Mouse (Mus musculus) cerebral cortex, adult 2 months (tissue): ENCODE measurements around the gene Mapk12.

Experiments
- WGBS: fragments of 180-500 bp; shearing (Covaris S2); methylation state at CpG from one replicate; pipeline ENCODE4 v1.1.7; 2018; 5-methylcytosine and 5-hydroxymethylcytosine counted together

Mapk12 gene

DNA sequence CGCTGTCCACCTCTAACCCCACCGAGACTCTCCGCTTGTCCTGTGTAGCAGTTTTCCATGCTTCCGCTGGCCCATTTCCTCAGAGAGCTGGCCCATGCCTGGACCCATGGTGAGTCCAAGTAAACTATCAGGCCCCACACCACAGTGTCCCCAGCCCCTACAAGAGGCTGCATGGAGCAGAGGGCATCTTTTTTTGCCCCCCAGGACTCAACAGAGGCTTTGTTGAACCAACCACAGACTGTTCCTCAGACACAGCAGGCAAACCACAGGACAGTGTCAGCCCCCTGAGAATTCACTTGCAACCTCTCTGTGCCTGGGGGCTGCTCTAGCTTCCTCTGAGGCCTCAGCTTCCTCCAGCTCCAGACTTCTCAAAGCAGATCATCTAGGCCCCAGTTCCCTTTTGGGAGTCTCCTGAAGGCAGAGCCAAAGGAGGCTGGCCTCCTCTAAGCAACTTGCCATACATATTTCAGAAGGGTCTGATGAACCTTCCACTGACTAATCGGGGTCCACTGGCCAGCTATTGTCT is 31.1 kb upstream of the Mapk12 start:
- WGBS, result 82% methylated on average over 5 of the region's 5 CpGs

GRCm38 (mm10) chr15:89170102-89170501 is 29.6 kb upstream of the Mapk12 start:
- 62% methylated on average over 3 of the region's 3 CpGs for WGBS

DNA sequence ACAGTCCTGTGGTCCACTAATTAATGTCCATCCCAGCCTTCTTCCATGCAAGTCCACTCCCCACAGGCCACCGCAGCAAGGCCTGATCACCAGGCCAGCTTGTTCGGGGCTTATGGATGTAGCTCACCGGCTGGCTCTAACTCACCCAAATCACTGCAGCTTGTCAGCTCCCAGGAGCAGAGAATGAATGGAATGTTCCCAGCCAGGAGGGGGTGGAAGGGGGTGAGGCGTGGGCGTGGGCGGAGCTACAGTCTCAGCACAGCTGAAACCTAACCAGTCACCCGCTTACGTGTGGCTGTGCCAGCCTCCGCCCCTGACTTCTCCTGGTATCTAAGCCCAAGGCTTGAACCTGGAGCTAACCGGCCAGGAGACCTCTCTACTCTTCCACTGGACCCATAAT is 28.9 kb upstream of the Mapk12 start:
- 12% methylated on average over 10 of the region's 10 CpGs for WGBS

GRCm38 (mm10) chr15:89168922-89169321 is 28.4 kb upstream of the Mapk12 start:
- whole genome bisulfite sequencing, result 43% methylated on average over 10 of the region's 10 CpGs

- 91% methylated on average over 12 of the region's 12 CpGs for WGBS
These were observed 25.0 kb upstream of the Mapk12 start for GRCm38 (mm10) chr15:89165478-89165877.

- WGBS, result 89% methylated on average over 9 of the region's 9 CpGs
These were observed 20.9 kb upstream of the Mapk12 start for GRCm38 (mm10) chr15:89161397-89161796.

GRCm38 (mm10) chr15:89158516-89158915 is 18.0 kb upstream of the Mapk12 start:
- 95% methylated on average over 16 of the region's 16 CpGs for WGBS

DNA sequence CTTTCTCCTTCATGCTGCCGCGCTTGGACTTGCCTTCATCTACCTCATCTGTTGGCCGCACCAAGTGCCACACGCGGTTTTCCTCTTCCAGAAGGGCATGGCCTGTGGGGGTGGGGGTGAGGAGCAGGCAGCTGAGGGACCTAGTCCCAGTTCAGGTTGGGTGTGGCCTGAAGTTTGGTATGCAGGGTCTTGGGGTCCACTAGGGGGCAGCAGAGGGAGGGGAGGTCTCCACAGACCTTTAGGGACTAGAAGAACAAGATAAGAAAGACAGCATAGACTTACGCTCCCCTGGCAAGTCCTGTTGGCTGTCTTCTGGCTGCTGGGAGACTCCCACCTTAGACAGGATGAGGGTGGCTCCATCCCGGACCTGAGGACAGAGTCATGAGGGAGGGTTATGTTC is 17.5 kb upstream of the Mapk12 start:
- WGBS, result 69% methylated on average over 7 of the region's 7 CpGs

- 21% methylated on average over 13 of the region's 13 CpGs for WGBS
These were observed 9.5 kb upstream of the Mapk12 start for GRCm38 (mm10) chr15:89150041-89150390.

GRCm38 (mm10) chr15:89149271-89150040 is 9.0 kb upstream of the Mapk12 start, which contains the start of gene Mapk11:
TSS of gene Mapk11 (minus strand) at chr15:89149628.
- WGBS, result under 1% methylated on average over 60 of the region's 61 CpGs

DNA sequence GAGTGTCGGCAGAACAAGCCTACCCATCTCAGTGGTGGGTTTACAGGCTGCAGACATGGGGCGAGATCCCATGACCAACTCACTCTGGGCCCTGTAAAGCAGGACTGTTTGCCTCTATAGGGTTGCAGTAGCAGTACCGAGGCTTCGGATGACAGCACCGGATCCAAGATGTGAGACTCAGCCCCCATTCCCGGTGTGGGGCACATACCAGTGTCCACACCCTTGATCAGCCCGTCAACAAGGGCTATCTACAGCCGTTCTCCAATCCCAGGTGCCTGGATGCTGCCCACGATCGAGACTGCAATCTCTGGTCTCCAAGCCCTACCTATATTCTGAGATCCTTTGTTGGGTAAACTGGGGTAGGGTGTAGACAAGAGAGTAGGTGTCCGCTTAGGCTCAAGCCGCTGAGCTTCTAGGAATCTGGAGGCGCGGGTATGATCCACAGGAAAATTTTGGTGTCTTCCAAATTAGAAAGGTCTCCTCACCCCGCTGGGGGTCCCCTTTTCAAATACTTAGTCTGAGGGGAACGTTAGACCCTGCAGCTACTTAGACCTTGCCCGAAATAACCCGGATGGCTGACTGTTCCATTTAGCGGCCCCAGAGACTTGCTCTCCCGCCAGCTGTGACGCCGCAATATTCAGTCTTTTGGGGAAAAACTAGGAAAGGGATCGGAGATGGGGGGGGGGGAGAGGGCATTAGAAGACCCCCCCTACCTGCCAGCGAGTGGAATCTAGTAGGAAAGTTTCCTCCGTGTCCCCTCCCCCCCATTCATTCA is 8.2 kb upstream of the Mapk12 start:
- WGBS, result 7% methylated on average over 25 of the region's 25 CpGs

- WGBS, result 58% methylated on average over 4 of the region's 4 CpGs
These were observed 7.4 kb upstream of the Mapk12 start for GRCm38 (mm10) chr15:89147895-89148294.

DNA sequence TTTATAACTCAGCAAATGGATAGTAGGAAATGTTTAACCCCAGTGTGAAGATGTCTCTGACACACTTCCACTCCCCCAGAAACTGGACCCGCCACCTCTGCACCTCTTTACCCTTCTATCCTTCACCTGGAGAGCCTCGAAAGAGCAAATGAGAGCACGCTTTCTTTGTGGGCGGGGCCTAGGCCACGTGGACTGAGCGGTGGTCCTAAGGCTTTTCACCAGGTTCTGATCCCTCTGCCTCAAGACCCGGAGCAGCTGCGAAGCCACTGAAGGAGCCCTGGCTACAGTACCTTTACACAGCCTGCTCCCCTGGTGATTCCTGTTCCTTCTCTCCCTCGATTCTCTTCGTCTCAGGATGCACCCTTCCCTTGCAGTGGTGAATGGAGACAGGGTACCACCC is 7.0 kb upstream of the Mapk12 start:
- 24% methylated on average over 10 of the region's 10 CpGs for WGBS

- WGBS, result 7% methylated on average over 16 of the region's 16 CpGs
These were observed 6.5 kb upstream of the Mapk12 start for GRCm38 (mm10) chr15:89147024-89147423.

DNA sequence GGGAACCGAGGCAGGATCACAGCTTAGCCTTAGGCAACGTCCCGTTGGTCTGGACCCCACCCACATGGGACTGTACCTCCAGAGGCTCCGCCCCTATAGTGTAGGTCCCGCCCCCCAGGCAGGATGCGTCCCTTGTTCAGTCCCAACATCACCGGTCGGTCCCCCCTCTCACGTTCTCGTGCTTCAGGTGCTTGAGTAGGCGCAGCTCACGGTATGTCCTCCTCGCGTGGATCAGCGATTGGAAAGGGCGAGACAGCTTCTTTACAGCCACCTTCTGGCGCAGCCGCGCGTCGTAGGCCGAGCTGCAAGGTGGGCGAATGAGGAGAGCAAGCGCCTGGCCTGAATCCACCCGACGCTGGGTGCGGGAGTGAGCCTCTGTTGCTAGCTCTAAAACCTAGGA is 6.0 kb upstream of the Mapk12 start:
- 5% methylated on average over 27 of the region's 27 CpGs for WGBS

GRCm38 (mm10) chr15:89145813-89146350 is 5.4 kb upstream of the Mapk12 start:
- WGBS, result 86% methylated on average over 24 of the region's 24 CpGs

DNA sequence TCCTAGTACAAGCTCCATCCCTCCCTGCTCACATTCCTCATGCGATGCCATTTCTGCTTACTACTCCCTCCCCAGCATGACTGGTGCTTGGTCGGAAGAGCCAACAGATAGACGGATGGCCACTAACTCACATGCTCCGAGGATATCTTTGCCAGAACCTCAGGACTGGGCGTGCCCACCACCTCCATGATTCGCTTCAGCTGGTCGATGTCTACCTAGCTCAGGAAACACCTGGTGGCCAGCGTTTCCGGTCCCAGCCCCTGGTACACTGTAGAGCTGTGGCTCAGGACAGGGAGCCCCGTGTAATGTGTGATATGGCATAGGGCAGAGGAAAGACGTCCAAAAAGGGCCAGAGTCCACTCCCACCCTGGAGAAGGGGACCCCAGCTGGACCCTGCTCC is 4.5 kb upstream of the Mapk12 start:
- WGBS, result 86% methylated on average over 11 of the region's 11 CpGs

DNA sequence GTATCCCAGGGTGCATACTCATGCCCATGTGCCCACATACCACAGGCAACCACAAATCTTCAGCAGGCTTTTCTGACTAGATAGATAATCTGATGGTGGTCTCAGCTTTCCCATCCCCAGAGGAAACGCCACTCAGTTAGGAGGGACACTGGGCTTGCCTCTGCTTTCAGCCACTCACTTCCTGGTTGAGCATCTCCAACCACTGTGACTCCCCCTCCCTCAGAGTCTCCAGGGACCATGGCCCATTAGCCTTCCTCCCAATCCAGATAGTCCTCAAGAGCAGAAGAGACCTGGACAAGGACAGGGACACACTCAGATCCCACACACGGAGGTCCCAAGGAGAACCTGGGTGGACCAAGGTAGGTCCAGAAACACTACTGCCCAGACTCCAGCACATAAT is 2.6 kb upstream of the Mapk12 start:
- 91% methylated on average over 2 of the region's 2 CpGs for WGBS

- 68% methylated on average over 4 of the region's 4 CpGs for WGBS
These were observed 1.4 kb upstream of the Mapk12 start for GRCm38 (mm10) chr15:89141905-89142304.

DNA sequence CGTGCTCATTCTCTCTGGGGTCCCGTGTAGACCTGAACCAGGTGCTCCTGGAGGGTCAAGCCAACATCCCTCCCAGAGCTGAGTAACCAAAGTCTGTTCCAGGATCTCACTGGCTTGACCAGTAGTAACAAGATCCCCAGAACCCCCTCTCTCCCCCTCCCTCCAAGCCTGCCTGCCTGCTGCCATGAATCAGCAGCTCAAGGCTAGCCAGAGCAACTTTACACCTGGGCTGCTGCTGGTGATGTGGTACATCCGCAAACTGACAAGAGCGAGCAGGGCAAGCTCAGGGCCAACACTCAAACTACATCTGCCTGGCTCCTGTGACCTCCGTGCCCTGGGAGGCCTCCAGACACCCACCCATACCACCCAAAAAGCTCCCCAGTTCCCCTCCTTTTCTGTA is 940 bp upstream of the Mapk12 start:
- 36% methylated on average over 5 of the region's 5 CpGs for WGBS

DNA sequence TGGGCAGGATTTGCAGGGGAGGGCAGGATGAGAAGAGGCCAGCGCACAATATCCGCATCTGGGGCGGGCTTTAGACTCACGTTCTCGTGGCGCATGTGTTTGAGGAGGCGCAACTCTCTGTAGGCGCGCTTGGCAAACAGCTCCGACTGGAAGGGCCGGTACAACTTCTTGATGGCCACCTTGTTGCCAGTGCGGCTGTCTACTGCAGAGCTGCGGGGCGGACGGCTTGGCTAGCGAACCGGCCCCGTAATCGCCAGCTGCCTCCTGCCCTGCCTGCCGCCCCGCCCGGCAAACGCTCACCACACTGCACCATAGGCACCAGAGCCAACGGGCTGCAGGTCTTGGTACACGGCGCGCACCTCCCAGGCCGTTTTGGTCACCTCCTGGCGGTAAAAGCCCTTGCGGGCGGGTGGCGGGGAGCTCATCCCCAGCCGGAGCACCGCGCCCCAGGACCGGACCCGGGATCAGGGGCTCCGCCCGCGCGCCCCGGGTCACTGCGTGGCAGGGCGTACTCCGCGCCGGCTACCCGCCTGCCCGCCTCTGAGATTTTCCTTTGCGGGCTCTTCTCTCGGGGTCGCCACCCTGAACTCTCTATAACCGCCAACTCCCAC is 350 bp downstream of the Mapk12 start:
- under 1% methylated on average over 53 of the region's 53 CpGs for WGBS

DNA sequence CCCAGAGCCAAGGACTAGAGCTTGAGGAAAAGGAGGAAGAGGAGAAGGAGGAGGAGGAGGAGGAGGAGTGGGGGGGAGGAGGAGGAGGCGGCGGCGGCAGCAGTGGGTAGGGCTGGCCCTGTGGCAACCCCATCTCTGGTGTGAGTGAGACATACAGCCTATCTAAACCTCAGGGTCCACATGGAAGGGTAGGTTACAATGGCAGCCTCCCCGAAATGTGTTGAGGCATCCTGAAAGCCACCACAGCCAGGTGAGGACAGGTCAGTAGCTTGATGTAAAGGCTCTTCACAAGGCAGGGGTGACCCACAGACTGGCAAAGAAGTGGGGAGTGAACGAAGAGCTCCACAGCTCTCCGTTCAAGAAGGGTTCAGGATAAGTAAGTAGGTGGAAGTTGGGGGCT is 2.0 kb downstream of the Mapk12 start:
- WGBS, result 97% methylated on average over 6 of the region's 6 CpGs
